Mouse (Mus musculus) midbrain, embryonic 12.5 days (tissue): ENCODE data around the gene Gnai3. TPM values are rescaled to one million over a fixed set of nuclear protein-coding genes. Genes with fewer than 3 reads are reported as not detected.

Source experiments
- ATAC-seq: fragments of 200-750 bp; cut with Nextera tagmentation; 2 replicates; pipeline ENCODE4 v1.8.0; 2017; ENCODE audit warnings: low read depth, moderate TSS enrichment, moderate library complexity; ENCODE audit not compliant: low FRiP score
- H3K27ac ChIP-seq: fragments of 300-500 bp; sonication (generic); replicated peaks from 2 replicates; pipeline ENCODE4 v1.5.1; 2016; ENCODE audit warnings: mild to moderate bottlenecking
- H3K27me3 ChIP-seq: fragments of 300-500 bp; sonication (generic); 2 replicates; pipeline ENCODE4 v1.6.1; 2016; ENCODE audit warnings: mild to moderate bottlenecking
- H3K36me3 ChIP-seq: fragments of 300-500 bp; sonication (generic); 2 replicates; pipeline ENCODE4 v1.6.1; 2016
- H3K4me1 ChIP-seq: fragments of 300-500 bp; sonication (generic); 2 replicates; pipeline ENCODE4 v1.6.1; 2016
- H3K4me2 ChIP-seq: fragments of 300-500 bp; sonication (generic); replicated peaks from 2 replicates; pipeline ENCODE4 v1.6.1; 2016; ENCODE audit warnings: mild to moderate bottlenecking, moderate library complexity
- H3K4me3 ChIP-seq: fragments of 300-500 bp; sonication (generic); 2 replicates; pipeline ENCODE4 v1.5.1; 2016; ENCODE audit warnings: mild to moderate bottlenecking
- H3K9ac ChIP-seq: fragments of 300-500 bp; sonication (generic); replicated peaks from 2 replicates; pipeline ENCODE4 v1.6.1; 2016; ENCODE audit warnings: mild to moderate bottlenecking, moderate library complexity
- H3K9me3 ChIP-seq: fragments of 300-500 bp; sonication (generic); 2 replicates; pipeline ENCODE4 v1.6.1; 2016; ENCODE audit warnings: mild to moderate bottlenecking
- WGBS: fragments of 180-500 bp; shearing (Covaris S2); methylation state at CpG from one replicate; pipeline ENCODE4 v1.1.7; 2016; 5-methylcytosine and 5-hydroxymethylcytosine counted together
- polyA plus RNA-seq: library from polyadenylated mRNA; unstranded; fragments of >200 nt; fragmentation: Nextera tagmentation; extraction: Ambion mirVana; gene quantifications from 2 replicates; pipeline ENCODE4 v1.2.1, GENCODE M21; 2016

Gene Gnai3
- polyA plus RNA-seq, 1 experiment from 2014 or later, result 199 TPM

DNA sequence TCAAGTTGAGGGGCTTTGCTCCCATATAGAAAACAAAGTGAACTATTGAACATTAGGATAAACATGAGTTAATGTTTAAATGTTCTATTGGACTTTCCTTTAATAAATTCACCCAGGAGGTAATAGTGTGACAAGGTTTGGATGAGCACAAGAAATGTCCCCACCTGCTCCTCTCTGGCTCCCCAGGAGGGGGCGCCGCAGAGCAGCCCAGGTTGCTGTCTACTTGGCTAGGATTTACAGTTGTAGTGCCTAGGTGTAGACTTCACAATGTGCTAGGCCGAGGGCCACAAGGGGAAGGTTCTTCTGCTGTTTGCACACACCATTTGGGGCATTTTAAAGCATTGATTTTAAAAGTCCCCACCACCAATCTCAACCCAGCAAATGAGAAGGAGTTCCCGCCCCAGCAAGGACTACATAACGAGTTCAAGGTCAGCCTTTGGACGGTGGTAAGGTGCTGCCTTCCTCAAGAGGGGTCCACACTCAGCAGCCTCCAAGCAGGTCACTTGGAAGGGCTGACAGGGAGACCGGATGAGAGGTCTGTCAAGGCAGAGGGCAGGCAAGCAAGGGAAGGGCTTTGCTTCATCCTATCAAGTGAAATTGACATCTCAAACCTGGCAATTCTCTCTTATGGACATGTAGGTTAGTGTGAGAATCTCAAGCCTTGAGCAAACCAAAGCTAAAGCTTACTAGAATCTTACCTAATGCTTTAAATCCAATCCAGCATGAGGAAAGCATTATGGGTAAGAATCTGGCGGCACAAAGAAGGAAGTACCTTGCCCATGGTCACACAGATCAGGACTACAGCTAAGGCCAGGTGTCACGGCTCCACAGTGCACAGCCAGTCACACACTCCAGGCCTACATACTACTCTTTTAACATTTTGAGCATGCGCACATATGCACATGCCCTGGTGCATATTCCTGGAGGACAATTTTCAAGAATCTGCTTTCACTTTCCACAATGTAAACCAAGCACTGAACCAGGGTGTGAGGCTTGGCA lies 75.4 kb downstream of the Gnai3 start:
- ATAC-seq, result no peak
- no peak overlapping the region for H3K9ac ChIP-seq
- no peaks in the 10 kb centered on the region for H3K9me3 ChIP-seq
- H3K4me3 ChIP-seq, result no peak overlapping the region
- no peak overlapping the region for H3K4me2 ChIP-seq
- H3K4me1 ChIP-seq, result 0 out of 2 replicates have a peak, but pooled peaks cover 8% of the 10 kb centered on the region
- WGBS, result 67% methylated on average over 10 of the region's 10 CpGs
- H3K27me3 ChIP-seq, result no peaks in the 10 kb centered on the region
- peaks cover 20% of the 10 kb centered on the region for H3K36me3 ChIP-seq
- H3K27ac ChIP-seq, result no peak overlapping the region

DNA sequence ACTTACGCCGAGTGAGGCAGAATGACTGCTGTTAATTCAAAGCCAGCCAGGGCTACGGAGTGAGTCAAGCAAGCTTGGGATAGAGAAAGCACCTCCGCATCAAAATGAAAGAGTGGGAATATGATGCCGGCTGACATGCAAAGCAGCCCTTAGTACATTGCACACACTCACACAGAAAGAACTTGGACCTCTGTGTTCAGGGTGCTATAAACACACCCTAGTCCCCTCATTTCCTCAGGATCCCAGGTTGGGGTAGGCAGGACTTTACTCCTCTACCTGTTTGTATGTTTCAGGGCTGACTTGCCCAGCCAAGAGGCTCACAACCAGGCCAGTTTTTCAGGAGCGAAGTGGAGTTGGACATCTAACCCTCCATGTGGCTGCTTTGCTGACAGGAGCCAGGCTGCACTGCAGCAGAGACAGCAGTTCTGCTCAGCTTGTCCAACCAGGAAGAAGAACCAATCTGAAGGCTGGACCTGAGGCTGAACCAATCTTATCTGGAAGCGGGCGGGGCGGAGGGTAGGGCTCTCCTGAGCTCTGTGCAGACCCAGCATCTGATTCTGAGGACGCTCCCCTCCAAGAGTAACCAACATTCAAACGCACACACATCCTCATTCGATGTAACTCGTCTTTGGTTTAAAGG lies 76.6 kb downstream of the Gnai3 start:
- Histone ChIP-seq H3K9ac (no peak overlapping the region), H3K27me3 (no peaks in the 10 kb centered on the region), H3K9me3 (no peaks in the 10 kb centered on the region), H3K36me3 (peaks cover 8% of the 10 kb centered on the region), H3K4me2 (no peak overlapping the region), H3K27ac (no peak overlapping the region), H3K4me1 (0 out of 2 replicates have a peak, but pooled peaks cover 8% of the 10 kb centered on the region), H3K4me3 (no peak overlapping the region)
- no peak for ATAC-seq
- WGBS, result 74% methylated on average over 13 of the region's 13 CpGs

DNA sequence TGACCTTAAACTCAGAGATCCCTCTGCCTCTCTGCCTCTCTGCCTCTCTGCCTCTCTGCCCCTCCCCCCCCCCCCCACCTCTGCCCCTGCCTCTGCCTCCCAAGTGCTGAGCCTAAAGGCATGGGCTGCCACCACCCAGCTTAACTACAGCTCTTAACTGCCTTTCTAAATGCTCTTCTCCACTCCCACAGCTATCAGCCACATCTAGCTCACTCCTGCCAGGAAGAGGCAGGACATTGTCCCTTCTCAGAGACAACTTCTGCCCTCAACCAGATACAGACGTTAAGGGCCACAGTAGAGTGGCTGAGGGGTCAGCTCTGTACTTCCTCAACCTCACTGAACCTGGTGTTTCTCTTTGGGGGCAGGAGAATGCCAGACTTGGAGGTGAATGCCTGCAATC lies 77.1 kb downstream of the Gnai3 start:
- no peak for ATAC-seq
- H3K4me3 ChIP-seq, result no peak overlapping the region
- H3K36me3 ChIP-seq, result peaks cover 3% of the 10 kb centered on the region; the same call in 1 of the 2 replicates
- H3K4me2 ChIP-seq, result no peak overlapping the region
- 0 out of 2 replicates have a peak, but pooled peaks cover 8% of the 10 kb centered on the region for H3K4me1 ChIP-seq
- no peak overlapping the region for H3K27ac ChIP-seq
- no peak overlapping the region for H3K9ac ChIP-seq
- WGBS, result 38% methylated on average over 1 of the region's 1 CpGs
- H3K27me3 ChIP-seq, result no peaks in the 10 kb centered on the region
- H3K9me3 ChIP-seq, result no peaks in the 10 kb centered on the region

DNA sequence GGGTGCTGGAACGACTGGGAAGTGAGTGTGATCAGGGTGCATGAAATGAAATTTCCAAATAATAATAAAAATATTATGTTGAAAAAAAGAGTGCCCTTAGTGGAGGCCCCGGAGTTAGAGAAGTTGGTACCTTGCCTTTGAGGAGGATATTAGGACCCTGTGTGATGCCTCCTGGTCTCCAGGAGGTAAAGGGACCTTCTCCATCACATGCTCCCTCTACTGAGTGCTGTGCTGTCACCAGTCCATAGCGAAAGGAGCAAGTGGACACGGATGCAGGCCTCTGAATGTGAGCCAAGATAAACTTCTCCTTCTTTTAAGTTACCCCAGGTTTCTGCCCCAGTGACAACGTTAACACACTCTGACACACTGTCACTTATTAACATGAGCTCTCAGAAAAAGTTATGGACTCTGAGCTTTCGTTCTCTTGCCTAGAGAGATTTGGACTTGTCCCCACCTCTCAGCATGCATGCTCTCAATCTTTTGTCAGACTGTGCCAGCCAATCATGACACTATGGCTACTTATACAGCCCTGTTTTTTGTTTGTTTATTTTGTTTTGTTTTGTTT lies 78.5 kb downstream of the Gnai3 start:
- H3K4me1 ChIP-seq, result no peaks in the 10 kb centered on the region
- no peak overlapping the region for H3K4me2 ChIP-seq
- H3K9me3 ChIP-seq, result no peaks in the 10 kb centered on the region
- no peak overlapping the region for H3K9ac ChIP-seq
- WGBS, result 76% methylated on average over 6 of the region's 6 CpGs
- no peaks in the 10 kb centered on the region for H3K27me3 ChIP-seq
- H3K27ac ChIP-seq, result no peak overlapping the region
- H3K36me3 ChIP-seq, result no peaks in the 10 kb centered on the region
- H3K4me3 ChIP-seq, result no peak overlapping the region
- no peak for ATAC-seq

DNA sequence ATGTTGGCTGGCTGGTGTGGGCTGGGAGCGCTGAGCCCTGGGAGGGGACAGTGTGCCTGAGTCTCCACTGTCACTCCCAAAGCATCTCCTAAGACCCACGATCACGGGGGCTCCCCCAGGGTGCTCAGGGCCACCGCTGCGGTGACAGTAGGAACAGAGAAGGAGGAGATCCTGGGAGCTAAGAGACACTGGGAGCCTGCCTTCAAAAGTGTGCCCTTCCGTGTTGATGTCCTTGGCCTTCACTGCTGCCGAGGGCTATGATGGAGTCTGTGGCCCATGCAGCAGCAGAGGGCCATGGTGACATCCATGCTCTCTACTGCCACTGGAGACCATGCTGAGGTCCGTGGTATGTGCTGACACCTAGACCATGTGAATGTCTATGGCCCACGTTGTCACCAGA lies 80.4 kb downstream of the Gnai3 start:
- Histone ChIP-seq H3K27me3 (no peaks in the 10 kb centered on the region), H3K36me3 (no peaks in the 10 kb centered on the region), H3K27ac (no peak overlapping the region), H3K4me1 (no peaks in the 10 kb centered on the region), H3K9ac (no peak overlapping the region), H3K9me3 (no peaks in the 10 kb centered on the region), H3K4me3 (no peak overlapping the region), H3K4me2 (no peak overlapping the region)
- 80% methylated on average over 9 of the region's 9 CpGs for WGBS
- no peak for ATAC-seq

DNA sequence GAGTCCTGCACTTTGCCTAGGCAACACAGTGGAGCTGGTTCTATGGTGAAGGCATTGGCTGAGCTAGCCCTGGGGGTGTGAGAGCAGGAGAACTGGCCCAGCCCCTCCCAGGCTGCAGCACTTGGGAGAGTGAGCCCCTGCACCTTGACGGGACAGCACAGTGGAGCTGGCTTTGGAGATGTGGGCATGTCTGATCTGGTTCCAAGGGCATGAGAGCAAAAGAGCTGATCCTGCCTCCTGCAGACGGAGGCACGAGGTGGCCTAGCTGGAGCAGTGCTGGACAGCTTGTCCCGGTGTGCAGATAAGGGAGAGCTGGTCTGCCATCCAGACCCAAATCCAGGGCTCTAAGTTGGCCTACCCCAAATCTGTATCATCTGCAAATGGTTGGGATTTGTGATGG lies 81.3 kb downstream of the Gnai3 start:
- no peaks in the 10 kb centered on the region for H3K36me3 ChIP-seq
- H3K9me3 ChIP-seq, result no peaks in the 10 kb centered on the region
- no peaks in the 10 kb centered on the region for H3K4me1 ChIP-seq
- no peak overlapping the region for H3K4me2 ChIP-seq
- no peak overlapping the region for H3K27ac ChIP-seq
- H3K4me3 ChIP-seq, result no peak overlapping the region
- ATAC-seq, result no peak
- 84% methylated on average over 4 of the region's 4 CpGs for WGBS
- H3K27me3 ChIP-seq, result no peaks in the 10 kb centered on the region
- H3K9ac ChIP-seq, result no peak overlapping the region

DNA sequence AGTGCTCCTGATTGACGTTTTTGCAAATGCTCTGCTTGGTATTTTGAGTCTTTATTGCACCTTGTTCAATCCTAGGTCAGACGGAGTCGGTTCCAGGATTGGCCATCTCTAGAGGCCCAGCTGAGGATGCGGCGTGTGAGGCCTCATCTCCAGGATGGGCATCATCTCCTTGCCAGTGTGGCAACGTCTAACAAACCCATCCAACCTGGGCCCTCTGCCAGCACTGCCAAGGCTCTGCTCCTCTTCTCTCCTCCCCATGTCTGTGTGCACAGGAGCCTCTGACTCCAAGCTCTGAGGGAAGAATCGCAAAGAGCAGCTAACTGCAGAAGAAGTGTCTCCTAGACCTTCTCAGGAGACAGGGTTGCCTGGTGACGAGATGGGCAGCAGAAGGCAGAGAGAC lies 83.3 kb downstream of the Gnai3 start:
- 87% methylated on average over 8 of the region's 8 CpGs for WGBS
- H3K9me3 ChIP-seq, result no peaks in the 10 kb centered on the region
- H3K27me3 ChIP-seq, result no peaks in the 10 kb centered on the region
- H3K4me2 ChIP-seq, result no peak overlapping the region
- H3K9ac ChIP-seq, result no peak overlapping the region
- ATAC-seq, result no peak
- H3K27ac ChIP-seq, result no peak overlapping the region
- H3K36me3 ChIP-seq, result no peaks in the 10 kb centered on the region
- H3K4me3 ChIP-seq, result no peak overlapping the region
- H3K4me1 ChIP-seq, result no peaks in the 10 kb centered on the region

DNA sequence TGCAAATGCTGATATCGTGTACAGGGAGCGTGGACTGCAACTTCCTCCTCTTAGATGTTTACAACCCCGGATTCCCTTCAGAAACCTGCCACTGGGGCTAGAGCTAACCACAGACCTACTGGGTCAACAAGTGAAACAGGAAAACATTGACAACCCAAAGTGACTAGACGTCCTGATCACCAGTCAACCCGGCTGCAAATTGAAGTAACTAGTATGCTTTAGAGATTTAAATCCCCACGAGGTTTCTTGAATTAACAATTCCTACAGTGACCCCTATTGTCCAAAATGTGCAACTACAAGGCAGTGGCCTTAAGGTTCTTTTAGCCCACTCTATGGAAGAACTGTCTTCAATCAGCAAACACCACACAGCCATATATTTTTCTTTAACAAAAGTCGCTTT lies 84.5 kb downstream of the Gnai3 start:
- H3K9me3 ChIP-seq, result no peaks in the 10 kb centered on the region
- no peak overlapping the region for H3K4me2 ChIP-seq
- H3K36me3 ChIP-seq, result no peaks in the 10 kb centered on the region
- WGBS, result 27% methylated on average over 7 of the region's 7 CpGs
- no peaks in the 10 kb centered on the region for H3K27me3 ChIP-seq
- no peak overlapping the region for H3K9ac ChIP-seq
- no peak overlapping the region for H3K27ac ChIP-seq
- H3K4me3 ChIP-seq, result no peak overlapping the region
- H3K4me1 ChIP-seq, result no peaks in the 10 kb centered on the region
- no peak for ATAC-seq

Other genes starting within 250 kb of the Gnai3 start
- gene Gstm7, start 214.3 kb downstream of the Gnai3 start, polyA plus RNA-seq, result 72.7 and 79.8 TPM in 2 replicates
- 10.0 and 12.2 TPM in 2 replicates for gene Gstm6, start 202.4 kb downstream of the Gnai3 start, polyA plus RNA-seq
- not detected in 2 replicates for gene Gstm3, start 176.9 kb downstream of the Gnai3 start, polyA plus RNA-seq
- 10.5 and 15.6 TPM in 2 replicates for gene Gstm2, start 159.7 kb downstream of the Gnai3 start, polyA plus RNA-seq
- 22.5 and 25.5 TPM in 2 replicates for gene Gstm1, start 128.2 kb downstream of the Gnai3 start, polyA plus RNA-seq
- 12.6 and 13.5 TPM in 2 replicates for gene Gstm4, start 101.3 kb downstream of the Gnai3 start, polyA plus RNA-seq
- 50.7 and 51.5 TPM in 2 replicates for gene Ampd2, start 59.5 kb downstream of the Gnai3 start, polyA plus RNA-seq
- 0.41 and 0.50 TPM in 2 replicates for gene Gnat2, start 53.4 kb downstream of the Gnai3 start, polyA plus RNA-seq
- gene Gpr61, start 8.7 kb upstream of the Gnai3 start, polyA plus RNA-seq, result 0.80 and 1.0 TPM in 2 replicates
- 7.5 and 9.3 TPM in 2 replicates for gene Amigo1, start 40.2 kb upstream of the Gnai3 start, polyA plus RNA-seq
- gene Cyb561d1, start 55.1 kb upstream of the Gnai3 start, polyA plus RNA-seq, result 5.6 TPM in 2 replicates
- 28.9 and 29.8 TPM in 2 replicates for gene Atxn7l2, start 64.8 kb upstream of the Gnai3 start, polyA plus RNA-seq
- 1.3 and 2.0 TPM in 2 replicates for gene Sypl2, start 80.5 kb upstream of the Gnai3 start, polyA plus RNA-seq
- 220 and 232 TPM in 2 replicates for gene Psma5, start 110.8 kb upstream of the Gnai3 start, polyA plus RNA-seq
- 31.2 and 38.5 TPM in 2 replicates for gene Sort1, start 137.9 kb upstream of the Gnai3 start, polyA plus RNA-seq
- not detected in 2 replicates for gene Mybphl, start 218.8 kb upstream of the Gnai3 start, polyA plus RNA-seq
- 60.6 and 61.9 TPM in 2 replicates for gene Psrc1, start 237.7 kb upstream of the Gnai3 start, polyA plus RNA-seq